Mouse (Mus musculus) adrenal gland, postnatal 36 days (tissue): ENCODE measurements at regions not wholly inside any gene's neighbourhood (a gene's known extent, or its start where the extent isn't known, plus 50 kb on each side); places are given as distances from the start of the nearest gene placed in this dataset.
A peak's percentile ranks its signal among the peaks of the same experiment; 100 is the strongest.

Experiments
- DNase-seq, 2 experiments: peaks; one replicate each; pipeline ENCODE4 v3.0.0; 2021; ENCODE audit warnings: mixed read lengths in 1 of 2

- peak in 1 of 2 experiments; percentile 5 for DNase-seq
Observed at GRCm38 (mm10) chr10:84024901-84025300, 302.2 kb downstream of the 1500009L16Rik start.

DNA sequence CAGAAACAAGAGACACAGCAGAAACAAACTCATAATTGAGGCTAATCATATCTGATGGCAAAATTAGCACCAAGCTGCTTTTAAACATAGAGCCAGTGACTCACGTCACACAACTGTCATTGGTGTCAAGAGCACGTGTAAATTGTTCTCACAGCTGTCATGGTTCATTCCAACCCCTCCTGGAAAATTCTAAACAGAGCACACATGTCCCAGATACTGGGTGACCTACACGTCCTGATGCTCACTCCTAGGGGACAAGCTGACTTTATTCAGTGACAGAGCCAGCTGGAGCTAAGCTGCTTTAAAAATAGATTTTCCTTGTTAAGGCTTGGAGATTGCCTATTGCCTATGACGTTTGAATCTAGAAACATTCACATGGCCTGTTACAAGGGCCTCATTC lies 304.1 kb downstream of the 1500009L16Rik start:
- DNase-seq = no peak

- DNase-seq = no peak
Observed at GRCm38 (mm10) chr10:84036131-84036877, 313.6 kb downstream of the 1500009L16Rik start.

DNA sequence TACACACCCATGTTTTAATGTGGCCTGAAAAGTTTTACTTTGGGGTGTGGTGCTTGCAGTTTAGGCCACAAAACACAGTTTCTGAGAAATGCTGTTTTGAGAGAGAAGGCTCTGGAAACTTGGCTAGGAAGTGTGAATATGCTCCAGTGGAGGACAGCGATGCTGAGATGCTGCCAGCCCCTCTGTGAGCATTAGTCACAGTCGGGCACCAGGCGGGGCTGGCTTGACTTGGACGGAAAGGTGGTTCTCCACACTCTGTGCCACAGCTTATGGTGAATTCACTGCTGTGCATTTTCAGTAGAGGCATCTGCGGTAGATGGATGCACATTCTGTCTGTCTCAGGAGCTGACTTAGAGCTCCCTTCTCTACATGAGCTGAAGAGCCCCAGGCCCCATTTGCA lies 326.0 kb downstream of the 1500009L16Rik start:
- DNase-seq = no peak

GRCm38 (mm10) chr10:84052696-84053095 lies 330.0 kb downstream of the 1500009L16Rik start:
- DNase-seq = no peak

GRCm38 (mm10) chr10:84054551-84055336 lies 332.1 kb downstream of the 1500009L16Rik start:
- DNase-seq = no peak

- peak in 1 of 2 experiments; percentile 6 for DNase-seq
Observed at GRCm38 (mm10) chr10:84055402-84056167, 332.9 kb downstream of the 1500009L16Rik start.

DNA sequence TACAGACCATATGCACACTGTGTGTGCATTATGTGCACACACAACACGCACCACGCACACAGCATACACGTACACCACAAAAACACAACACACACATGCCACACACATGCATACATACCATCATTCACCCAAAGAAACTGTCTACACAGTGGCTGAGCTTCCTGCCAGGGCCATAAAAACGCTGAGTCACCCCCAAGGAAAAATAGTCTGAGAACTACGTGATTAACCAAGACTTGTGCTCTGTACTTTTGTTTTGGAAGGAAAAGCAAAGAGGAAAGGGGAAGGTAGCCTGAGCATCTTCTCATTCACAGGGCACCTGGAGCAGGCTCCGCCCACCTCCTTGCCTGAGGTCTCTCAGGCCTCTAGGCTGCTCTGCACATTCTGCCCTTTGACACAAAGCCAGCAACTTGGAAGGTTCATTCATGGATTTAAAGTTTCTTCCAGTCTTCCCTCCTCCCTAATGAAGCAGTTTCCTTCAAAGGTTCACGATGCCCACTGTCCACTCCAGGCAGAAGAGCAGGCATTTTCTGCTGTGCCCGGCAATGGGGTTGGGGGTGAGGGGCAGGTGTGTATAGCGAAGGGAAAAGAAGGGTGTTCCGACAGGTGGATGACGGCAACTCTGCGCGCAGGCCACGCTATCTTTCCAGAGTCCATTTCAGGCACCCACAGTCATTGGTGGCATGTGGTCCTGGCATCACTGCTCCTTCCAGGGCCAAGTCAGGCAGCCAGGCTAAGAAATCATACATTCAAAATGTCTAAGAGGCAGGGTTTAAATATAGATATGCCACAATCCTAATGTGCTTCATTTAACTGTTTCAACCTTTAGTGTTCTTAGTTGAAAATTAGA lies 333.9 kb downstream of the 1500009L16Rik start:
- peak; percentile 42 to 44 for DNase-seq

DNA sequence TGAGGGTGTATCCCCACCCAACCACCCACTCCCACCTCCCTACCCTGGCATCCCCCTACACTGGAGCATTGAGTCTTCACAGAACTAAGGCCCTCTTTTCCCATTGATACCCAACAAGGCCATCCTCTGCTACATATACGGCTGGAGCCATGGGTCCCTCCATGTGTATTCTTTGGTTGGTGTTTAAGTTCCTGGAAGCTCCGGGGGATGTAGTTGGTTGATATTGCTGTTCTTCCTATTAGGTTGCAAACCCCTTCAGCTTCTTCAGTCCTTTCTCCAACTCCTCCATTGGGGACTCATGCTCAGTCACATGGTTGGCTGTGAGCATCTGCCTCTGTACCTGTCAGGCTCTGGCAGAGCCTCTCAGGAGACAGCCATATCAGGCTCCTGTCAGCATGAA lies 335.6 kb downstream of the 1500009L16Rik start:
- no peak for DNase-seq

DNA sequence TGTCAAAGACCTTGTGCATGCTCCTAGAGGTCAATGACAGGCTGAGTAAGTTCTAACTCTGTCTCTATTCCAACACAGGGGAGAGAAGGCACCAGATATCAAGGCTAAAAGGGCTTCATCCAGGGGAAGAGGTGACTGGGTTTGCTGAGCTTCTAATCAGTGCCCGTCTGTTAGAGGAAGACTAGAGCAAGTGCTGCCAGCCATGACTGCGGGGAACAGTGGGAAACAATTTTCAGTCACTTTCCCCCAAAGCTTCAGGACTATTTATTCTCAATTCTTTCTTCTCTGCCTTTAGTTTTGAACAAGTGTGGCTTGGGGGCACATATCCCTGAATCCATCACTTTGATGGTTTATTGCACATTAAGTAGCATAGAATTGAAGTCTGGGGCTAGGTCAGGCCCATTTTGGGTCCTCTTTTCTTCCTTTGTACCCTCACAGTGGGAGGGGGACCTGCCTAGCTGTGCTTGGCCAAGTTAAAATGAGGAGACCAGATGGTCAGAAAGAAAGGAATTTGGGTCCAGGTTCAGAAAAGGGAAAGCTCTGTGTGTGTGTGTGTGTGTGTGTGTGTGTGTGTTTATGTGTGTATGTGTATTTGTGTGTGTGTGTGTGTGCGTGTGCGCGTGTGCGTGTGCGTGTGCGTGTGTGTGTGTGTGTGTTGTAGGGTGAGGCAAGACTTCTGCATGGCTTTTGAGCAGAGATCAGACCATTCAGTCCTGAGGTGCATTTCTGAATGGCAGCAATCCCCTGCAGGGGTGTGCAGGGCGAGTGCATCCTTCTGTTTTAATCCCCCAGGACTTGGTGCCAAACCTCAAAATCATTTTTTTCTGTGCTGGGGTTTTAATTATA lies 337.2 kb downstream of the 1500009L16Rik start:
- DNase-seq = no peak

GRCm38 (mm10) chr10:84060492-84061218 lies 338.0 kb downstream of the 1500009L16Rik start:
- DNase-seq = peak; percentile 75 to 82

DNA sequence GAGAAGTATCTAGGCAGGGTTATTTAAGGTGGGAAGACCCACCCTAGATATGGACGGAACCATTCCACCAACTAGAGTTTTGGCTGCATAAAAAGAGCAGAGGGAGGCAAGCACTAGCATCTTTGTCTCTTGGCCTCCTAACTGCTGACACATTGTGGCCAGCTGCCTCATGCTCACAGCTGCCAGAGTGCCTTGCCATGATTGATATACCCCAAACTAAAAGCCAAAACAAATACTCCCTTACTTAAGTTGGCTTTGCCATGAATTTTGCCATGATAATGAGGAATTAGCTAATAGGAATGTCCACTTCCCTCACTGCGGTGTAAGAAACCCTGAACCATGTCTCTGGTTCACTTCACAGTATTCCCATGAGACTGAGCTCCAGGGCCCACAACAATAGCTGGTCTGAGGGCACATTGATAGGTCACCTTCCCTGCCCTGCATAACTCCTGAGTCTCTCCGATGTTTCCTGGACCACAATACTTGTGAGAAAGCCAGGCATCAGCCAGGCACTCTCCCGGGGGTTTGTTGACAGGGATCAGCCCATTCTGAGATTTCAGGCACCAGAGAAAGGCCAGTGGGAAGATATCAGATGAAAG lies 344.5 kb downstream of the 1500009L16Rik start:
- peak in 1 of 2 experiments; percentile 8 for DNase-seq

- no peak for DNase-seq
Observed at GRCm38 (mm10) chr10:84069806-84070205, 347.1 kb downstream of the 1500009L16Rik start.

DNA sequence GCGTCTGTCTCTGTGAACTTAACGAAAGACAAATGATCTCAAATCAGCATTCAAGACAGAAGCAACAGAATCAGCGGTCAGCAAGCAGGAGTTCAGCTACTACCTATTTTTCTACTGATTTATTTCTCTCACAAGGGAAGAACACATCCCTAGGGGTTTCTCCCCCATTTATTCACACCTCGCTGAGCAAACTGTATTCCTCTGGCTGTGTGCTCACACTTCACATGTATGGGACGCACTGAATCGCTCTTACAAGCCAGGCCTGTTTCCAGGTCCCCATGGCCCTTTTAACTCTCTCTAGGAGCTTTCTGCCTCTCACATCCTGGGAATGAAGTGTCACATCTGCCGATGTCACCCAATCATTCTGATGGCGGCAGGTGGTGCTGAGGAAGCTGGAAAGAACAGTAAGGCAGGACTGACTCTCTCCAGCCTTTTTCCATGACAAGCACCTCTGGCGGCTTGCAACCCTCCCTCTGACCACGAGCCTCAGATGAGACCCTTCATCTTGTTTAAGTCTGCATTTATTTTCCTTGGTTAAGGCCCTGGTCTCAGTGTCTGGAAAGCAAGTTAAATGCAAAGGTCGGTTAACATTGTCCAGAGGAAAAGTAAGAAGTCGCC lies 350.3 kb downstream of the 1500009L16Rik start:
- no peak for DNase-seq

DNA sequence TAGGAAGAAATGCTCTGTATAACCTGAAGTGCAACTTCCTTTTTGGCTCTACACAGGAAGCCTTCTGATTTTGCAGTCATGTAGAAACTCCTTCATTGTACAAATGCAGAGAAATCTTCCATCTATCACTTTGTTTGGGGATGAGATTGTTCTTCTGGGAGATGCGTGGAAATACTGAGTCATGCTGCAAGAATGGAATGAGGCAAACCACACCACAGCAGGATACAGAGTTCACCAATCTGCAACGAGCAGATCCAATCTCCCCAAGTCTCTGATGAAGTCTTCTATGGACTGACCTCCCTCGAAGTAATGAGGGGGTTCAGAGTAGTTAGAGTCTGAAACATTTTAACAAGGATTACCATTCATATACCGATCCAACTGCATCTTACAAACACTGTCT lies 352.9 kb downstream of the 1500009L16Rik start:
- peak in 1 of 2 experiments; percentile 11 for DNase-seq

DNA sequence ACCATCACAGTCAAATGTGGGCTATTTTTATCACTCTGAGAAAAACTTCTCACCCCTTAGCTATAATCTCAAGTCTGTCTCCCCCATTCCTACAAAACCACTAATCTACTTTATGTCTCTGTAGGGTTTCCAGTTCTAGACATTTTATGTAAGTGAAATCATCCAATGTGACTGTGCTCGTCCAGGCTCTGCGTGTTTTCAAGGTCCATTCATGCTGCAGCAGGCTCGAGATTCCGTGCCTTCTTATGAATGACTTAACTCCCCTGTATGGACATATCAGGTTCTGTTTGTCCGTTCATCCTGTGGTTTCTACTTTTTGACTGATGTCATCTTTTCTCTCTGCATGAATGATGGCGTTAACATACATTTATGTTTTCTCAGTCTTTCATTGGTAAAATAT lies 357.6 kb downstream of the 1500009L16Rik start:
- DNase-seq = no peak

- no peak for DNase-seq
Observed at GRCm38 (mm10) chr10:84081673-84082072, 358.7 kb downstream of the Nuak1 start.

GRCm38 (mm10) chr10:84087528-84087927 lies 352.9 kb downstream of the Nuak1 start:
- DNase-seq = no peak

GRCm38 (mm10) chr10:84087929-84088328 lies 352.5 kb downstream of the Nuak1 start:
- DNase-seq = no peak
